Mouse (Mus musculus) limb, embryonic 14.5 days (tissue): ENCODE measurements around the gene Papss2. TPM values are rescaled to one million over a fixed set of nuclear protein-coding genes. Genes with fewer than 3 reads are reported as not detected.

Source experiments
- ATAC-seq: fragments of 200-750 bp; cut with Nextera tagmentation; 2 replicates; pipeline ENCODE4 v1.8.0; 2017; ENCODE audit warnings: low read depth, moderate number of reproducible peaks, moderate TSS enrichment; ENCODE audit not compliant: low FRiP score
- DNase-seq: peaks from one replicate; pipeline ENCODE4 v3.0.0-alpha.2; 2015; ENCODE audit warnings: low spot score
- H3K27ac ChIP-seq: fragments of 300-500 bp; sonication (generic); replicated peaks from 2 replicates; pipeline ENCODE4 v1.5.1; 2014; ENCODE audit warnings: low read depth, mild to moderate bottlenecking, low read length, moderate library complexity, mixed read lengths
- H3K27me3 ChIP-seq: fragments of 300-500 bp; sonication (generic); 2 replicates; pipeline ENCODE4 v1.6.1; 2014; ENCODE audit warnings: low read length, mixed read lengths; ENCODE audit not compliant: control insufficient read depth, insufficient read depth
- H3K36me3 ChIP-seq: fragments of 300-500 bp; sonication (generic); 2 replicates; pipeline ENCODE4 v1.6.1; 2014; ENCODE audit warnings: mild to moderate bottlenecking, low read length, moderate library complexity, mixed read lengths; ENCODE audit not compliant: control insufficient read depth, insufficient read depth
- H3K4me1 ChIP-seq: fragments of 300-500 bp; sonication (generic); 2 replicates; pipeline ENCODE4 v1.6.1; 2014; ENCODE audit warnings: antibody characterized with exemption, low read length, mixed read lengths; ENCODE audit not compliant: control insufficient read depth, insufficient read depth
- H3K4me2 ChIP-seq: fragments of 300-500 bp; sonication (generic); replicated peaks from 2 replicates; pipeline ENCODE4 v1.6.1; 2014; ENCODE audit warnings: low read depth, mild to moderate bottlenecking, low read length, moderate library complexity; ENCODE audit not compliant: severe bottlenecking
- H3K4me3 ChIP-seq: fragments of 300-500 bp; sonication (generic); replicated peaks from 2 replicates; pipeline ENCODE4 v1.5.1; 2014; ENCODE audit warnings: low read length
- H3K9ac ChIP-seq: fragments of 300-500 bp; sonication (generic); 2 replicates; pipeline ENCODE4 v1.6.1; 2014; ENCODE audit warnings: mild to moderate bottlenecking, low read depth, low read length, moderate library complexity; ENCODE audit not compliant: severe bottlenecking
- H3K9me3 ChIP-seq: fragments of 300-500 bp; sonication (generic); 2 replicates; pipeline ENCODE4 v1.6.1; 2016; ENCODE audit warnings: low read length; ENCODE audit not compliant: control insufficient read depth
- POLR2A ChIP-seq: fragments of 200-500 bp; IDR thresholded peaks from 2 replicates; pipeline ENCODE4 v1.8.0; 2012; ENCODE audit warnings: inconsistent platforms, mild to moderate bottlenecking, moderate library complexity, borderline replicate concordance; ENCODE audit not compliant: insufficient read depth, insufficient read length; ENCODE audit errors: extremely low read depth
- WGBS: fragments of 180-500 bp; shearing (Covaris S2); extraction: QIAGEN DNeasy Blood & Tissue Kit; methylation state at CpG from one replicate; pipeline ENCODE4 v1.1.7; 2014; 5-methylcytosine and 5-hydroxymethylcytosine counted together
- polyA plus RNA-seq, 2 experiments: library from polyadenylated mRNA; depleted of rRNA in 1 of 2; stranded (reverse) in 1 of 2; unstranded in 1 of 2; fragments of >200 nt; fragmentation: Nextera tagmentation in 1 of 2; extraction: Ambion mirVana in 1 of 2; gene quantifications; 2 replicates each; pipeline versions ENCODE4 v1.2.1 to v1.2.3; 2012 to 2014

The Papss2 gene
- polyA plus RNA-seq, 2 experiments: 48.2 to 62.0 TPM

GRCm38 (mm10) chr19:32577749-32578148 lies 17.8 kb upstream of the Papss2 start:
- ATAC-seq: no peak
- Histone ChIP-seq H3K4me2 (no peak overlapping the region), H3K9ac (no peak overlapping the region), H3K9me3 (no peaks in the 10 kb centered on the region), H3K27ac (no peak overlapping the region), H3K4me3 (no peak overlapping the region), H3K27me3 (no peaks in the 10 kb centered on the region), H3K4me1 (peaks cover 5% of the 10 kb centered on the region), H3K36me3 (no peaks in the 10 kb centered on the region)
- 21% methylated on average over 1 of the region's 1 CpGs for WGBS
- TF ChIP-seq POLR2A: no peak
- peak; percentile 59 for DNase-seq

GRCm38 (mm10) chr19:32583091-32583766 lies 12.4 kb upstream of the Papss2 start:
- no peak for TF ChIP-seq POLR2A
- ATAC-seq (no peak), DNase-seq (no peak)
- Histone ChIP-seq H3K4me1 (no peaks in the 10 kb centered on the region), H3K36me3 (no peaks in the 10 kb centered on the region), H3K4me2 (no peak overlapping the region), H3K9me3 (no peaks in the 10 kb centered on the region), H3K27me3 (no peaks in the 10 kb centered on the region), H3K9ac (no peak overlapping the region), H3K27ac (no peak overlapping the region), H3K4me3 (no peak overlapping the region)
- WGBS: 89% methylated on average over 4 of the region's 4 CpGs

GRCm38 (mm10) chr19:32587727-32588126 lies 7.9 kb upstream of the Papss2 start:
- H3K4me3 ChIP-seq: no peak overlapping the region
- no peaks in the 10 kb centered on the region for H3K36me3 ChIP-seq
- no peak overlapping the region for H3K9ac ChIP-seq
- no peak overlapping the region for H3K4me2 ChIP-seq
- ATAC-seq (no peak), DNase-seq (no peak)
- H3K27me3 ChIP-seq: no peaks in the 10 kb centered on the region
- no peak for TF ChIP-seq POLR2A
- WGBS: 55% methylated on average over 6 of the region's 6 CpGs
- no peaks in the 10 kb centered on the region for H3K9me3 ChIP-seq
- H3K4me1 ChIP-seq: no peaks in the 10 kb centered on the region
- no peak overlapping the region for H3K27ac ChIP-seq

GRCm38 (mm10) chr19:32592749-32593148 lies 2.8 kb upstream of the Papss2 start:
- no peak overlapping the region for H3K9ac ChIP-seq
- no peaks in the 10 kb centered on the region for H3K4me1 ChIP-seq
- TF ChIP-seq POLR2A: no peak
- no peak overlapping the region for H3K4me2 ChIP-seq
- H3K4me3 ChIP-seq: no peak overlapping the region
- no peak overlapping the region for H3K27ac ChIP-seq
- no peaks in the 10 kb centered on the region for H3K36me3 ChIP-seq
- H3K27me3 ChIP-seq: no peaks in the 10 kb centered on the region
- H3K9me3 ChIP-seq: no peaks in the 10 kb centered on the region
- DNase-seq (no peak), ATAC-seq (no peak)
- 75% methylated on average over 7 of the region's 7 CpGs for whole genome bisulfite sequencing

GRCm38 (mm10) chr19:32593870-32594269 lies 1.7 kb upstream of the Papss2 start:
- TF ChIP-seq POLR2A: no peak
- Histone ChIP-seq H3K4me3 (no peak overlapping the region), H3K27me3 (no peaks in the 10 kb centered on the region), H3K4me2 (no peak overlapping the region), H3K4me1 (no peaks in the 10 kb centered on the region), H3K9me3 (no peaks in the 10 kb centered on the region), H3K36me3 (no peaks in the 10 kb centered on the region), H3K9ac (no peak overlapping the region), H3K27ac (no peak overlapping the region)
- no peak for ATAC-seq
- DNase-seq: no peak
- WGBS: 82% methylated on average over 5 of the region's 5 CpGs
